Mouse (Mus musculus): ENCODE measurements around the gene Ier3.

The Ier3 gene

GRCm38 (mm10) chr17:35821439-35822430 is at the start of gene Ier3:
Gene Ier3, plus strand, starts transcription at chr17:35821684.
- no peak for DNase-seq (ENCODE audit: low read depth, low spot score)

- DNase-seq (ENCODE audit: low read depth, low spot score) = no peak
Observed at GRCm38 (mm10) chr17:35776811-35777609, 44.5 kb upstream of the Ier3 start.

- no peak for DNase-seq (ENCODE audit: low read depth, low spot score)
Observed at GRCm38 (mm10) chr17:35778965-35779364, 42.5 kb upstream of the Ier3 start.

GRCm38 (mm10) chr17:35779466-35780205 is 41.8 kb upstream of the Ier3 start:
- no peak for DNase-seq (ENCODE audit: low read depth, low spot score)

GRCm38 (mm10) chr17:35780362-35780761 is 41.1 kb upstream of the Ier3 start:
- DNase-seq (ENCODE audit: low read depth, low spot score) = no peak

GRCm38 (mm10) chr17:35782398-35782797 is 39.1 kb upstream of the Ier3 start:
- peak; percentile 35 for DNase-seq (ENCODE audit: low read depth, low spot score)

GRCm38 (mm10) chr17:35782924-35783323 is 38.6 kb upstream of the Ier3 start:
- DNase-seq (ENCODE audit: low read depth, low spot score) = no peak

- DNase-seq (ENCODE audit: low read depth, low spot score) = no peak
Observed at GRCm38 (mm10) chr17:35783944-35784343, 37.5 kb upstream of the Ier3 start.

GRCm38 (mm10) chr17:35785140-35785539 is 36.3 kb upstream of the Ier3 start:
- no peak for DNase-seq (ENCODE audit: low read depth, low spot score)

GRCm38 (mm10) chr17:35787493-35787892 is 34.0 kb upstream of the Ier3 start:
- DNase-seq (ENCODE audit: low read depth, low spot score) = no peak

GRCm38 (mm10) chr17:35788025-35788424 is 33.5 kb upstream of the Ier3 start:
- DNase-seq (ENCODE audit: low read depth, low spot score) = no peak

- no peak for DNase-seq (ENCODE audit: low read depth, low spot score)
Observed at GRCm38 (mm10) chr17:35790933-35791332, 30.6 kb upstream of the Ier3 start.

- DNase-seq (ENCODE audit: low read depth, low spot score) = no peak
Observed at GRCm38 (mm10) chr17:35792837-35793236, 28.6 kb upstream of the Ier3 start.

GRCm38 (mm10) chr17:35795099-35795498 is 26.4 kb upstream of the Ier3 start:
- DNase-seq (ENCODE audit: low read depth, low spot score) = no peak

GRCm38 (mm10) chr17:35795656-35796055 is 25.8 kb upstream of the Ier3 start:
- DNase-seq (ENCODE audit: low read depth, low spot score) = no peak

- DNase-seq (ENCODE audit: low read depth, low spot score) = no peak
Observed at GRCm38 (mm10) chr17:35796835-35797234, 24.6 kb upstream of the Ier3 start.

- no peak for DNase-seq (ENCODE audit: low read depth, low spot score)
Observed at GRCm38 (mm10) chr17:35800905-35801304, 20.6 kb upstream of the Ier3 start.

- DNase-seq (ENCODE audit: low read depth, low spot score) = no peak
Observed at GRCm38 (mm10) chr17:35803020-35803419, 18.5 kb upstream of the Ier3 start.

- no peak for DNase-seq (ENCODE audit: low read depth, low spot score)
Observed at GRCm38 (mm10) chr17:35803858-35804399, 17.6 kb upstream of the Ier3 start.

GRCm38 (mm10) chr17:35808073-35808472 is 13.4 kb upstream of the Ier3 start:
- no peak for DNase-seq (ENCODE audit: low read depth, low spot score)

GRCm38 (mm10) chr17:35809395-35809794 is 12.1 kb upstream of the Ier3 start:
- DNase-seq (ENCODE audit: low read depth, low spot score) = no peak
